Mouse (Mus musculus) kidney, adult 2 months (tissue): ENCODE measurements around the gene 5430419D17Rik.

Experiments
- CTCF ChIP-seq: fragments of 200-500 bp; conservative IDR thresholded peaks from 2 replicates; pipeline ENCODE4 v1.5.1; 2011; ENCODE audit warnings: low read depth, mild to moderate bottlenecking, control low read depth, low read length, moderate library complexity, mixed read lengths; ENCODE audit not compliant: insufficient read depth, insufficient read length
- POLR2A ChIP-seq: fragments of 200-500 bp; IDR thresholded peaks from one replicate; pipeline ENCODE4 v1.6.1; 2011; ENCODE audit warnings: low read depth, low read length, control low read depth

DNA sequence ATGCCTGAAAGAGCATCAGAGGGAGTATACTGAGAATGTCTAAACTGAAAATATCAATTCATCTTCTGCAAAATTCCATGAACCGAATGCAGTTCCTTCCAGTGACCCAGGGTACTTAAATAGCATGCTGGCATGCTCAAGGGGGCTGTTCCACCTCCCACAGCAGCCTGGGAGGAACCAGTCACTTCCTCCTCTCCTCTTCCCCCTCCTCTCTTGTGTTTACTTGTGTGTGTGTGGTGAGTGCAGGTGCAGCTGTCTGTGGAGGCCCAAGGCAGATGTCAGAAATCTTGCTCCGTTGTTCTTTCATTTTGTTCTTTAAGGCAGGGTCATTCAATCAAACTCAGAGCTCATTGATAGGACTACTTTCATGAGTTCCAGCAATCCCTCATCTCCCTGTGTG, 5.1 kb upstream of the 5430419D17Rik start:
- TF ChIP-seq POLR2A (no peak), CTCF (no peak)
